Mouse (Mus musculus): Measurements from ENCODE around the gene Taok3. TPM values are rescaled to one million over a fixed set of nuclear protein-coding genes. Genes with fewer than 3 reads are reported as not detected.

Taok3 gene
- total and polyA plus RNA-seq, 3 experiments, result 8.3 to 35.0 (median 17.4) TPM

- DNase-seq (ENCODE audit: extremely low read depth), result no peak
- Histone ChIP-seq H3K79me2 (replicated peaks; ENCODE audit: control insufficient read depth, extremely low read depth, insufficient read depth, poor library complexity, severe bottlenecking) (no peaks in the 10 kb centered on the region; the same call in 1 of the 2 replicates), H3K4me1 (ENCODE audit: control insufficient read depth in 1 of 2, insufficient read depth in 2 of 2) (no peaks in the 10 kb centered on the region; a peak in 1 of 4 replicates), H3K4me2 (ENCODE audit: insufficient read depth, low read depth, poor library complexity, severe bottlenecking) (no peak overlapping the region), H3K9me3 (replicated peaks; ENCODE audit: low read length) (no peaks in the 10 kb centered on the region), H3K9ac (ENCODE audit: insufficient read depth, low read depth) (no peak overlapping the region), H3K27ac (ENCODE audit: insufficient read depth, low read depth) (no peak overlapping the region), H3K36me3 (replicated peaks in 1 of 2; ENCODE audit: control insufficient read depth in 1 of 2, insufficient read depth in 1 of 2, low read length in 1 of 2) (peaks cover 32 to 75% of the 10 kb centered on the region in 2 experiments), H3K27me3 (replicated peaks) (no peaks in the 10 kb centered on the region), H3K4me3 (replicated peaks in 1 of 3; ENCODE audit: low read depth in 2 of 3, low read length in 2 of 3, poor library complexity in 1 of 3) (no peak overlapping the region)
- dilution Hi-C loops (cut with MboI; ENCODE audit: extremely low pct_ligation_motif_present, extremely low pct_unique_long_range_greater_than_20kb, low sequenced_read_pairs) (no loop called here), in situ Hi-C loops (cut with MboI; ENCODE audit: low pct_ligation_motif_present, low pct_unique_long_range_greater_than_20kb, low sequenced_read_pairs) (loop anchor here (10.0 kb wide), 1 partner anchor 165 kb away; the partner anchor contains the start of gene Suds3)
- TF ChIP-seq TBP (conservative IDR thresholded peaks at IDR 0.05; ENCODE audit: low read depth, low read length), result no peak
- no peak for TF ChIP-seq MAZ (IDR thresholded peaks at IDR 0.05; ENCODE audit: low read depth, low read length)
- TF ChIP-seq SMC3 (IDR thresholded peaks at IDR 0.05; ENCODE audit: low read depth, low read length), result no peak
- no peak for TF ChIP-seq RCOR1 (conservative IDR thresholded peaks at IDR 0.05; ENCODE audit: low read depth, low read length)
Observed at GRCm38 (mm10) chr5:117279669-117280050, 159.7 kb downstream of the Taok3 start.

GRCm38 (mm10) chr5:117281536-117281935 lies 161.6 kb downstream of the Taok3 start:
- Histone ChIP-seq H3K9ac (ENCODE audit: insufficient read depth, low read depth) (no peak overlapping the region), H3K4me3 (replicated peaks in 1 of 3; ENCODE audit: low read depth in 2 of 3, low read length in 2 of 3, poor library complexity in 1 of 3) (no peak overlapping the region), H3K4me2 (ENCODE audit: insufficient read depth, low read depth, poor library complexity, severe bottlenecking) (no peak overlapping the region), H3K9me3 (replicated peaks; ENCODE audit: low read length) (no peaks in the 10 kb centered on the region), H3K79me2 (replicated peaks; ENCODE audit: control insufficient read depth, extremely low read depth, insufficient read depth, poor library complexity, severe bottlenecking) (peaks cover 15% of the 10 kb centered on the region), H3K36me3 (replicated peaks in 1 of 2; ENCODE audit: control insufficient read depth in 1 of 2, insufficient read depth in 1 of 2, low read length in 1 of 2) (peaks cover 39 to 76% of the 10 kb centered on the region in 2 experiments), H3K27ac (ENCODE audit: insufficient read depth, low read depth) (no peak overlapping the region), H3K4me1 (ENCODE audit: control insufficient read depth in 1 of 2, insufficient read depth in 2 of 2) (peaks cover 5 to 13% of the 10 kb centered on the region in 2 experiments), H3K27me3 (replicated peaks) (no peaks in the 10 kb centered on the region)
- TF ChIP-seq CTCF (conservative IDR thresholded peaks at IDR 0.05 in 1 of 2, IDR thresholded peaks at IDR 0.05 in 1 of 2; ENCODE audit: low read depth in 2 of 2, low read length in 2 of 2), result peak in 1 of 2 experiments; percentile 48; a peak in 2 of 4 replicates
- TF ChIP-seq UBTF (IDR thresholded peaks at IDR 0.05; ENCODE audit: low read depth, low read length), result no peak
- dilution Hi-C loops (cut with MboI; ENCODE audit: extremely low pct_ligation_motif_present, extremely low pct_unique_long_range_greater_than_20kb, low sequenced_read_pairs) (no loop called here), in situ Hi-C loops (cut with MboI; ENCODE audit: low pct_ligation_motif_present, low pct_unique_long_range_greater_than_20kb, low sequenced_read_pairs) (loop anchor here (10.0 kb wide), 1 partner anchor 167 kb away; the partner anchor contains the start of gene Suds3)
- peak; percentile 23 for DNase-seq (ENCODE audit: extremely low read depth)

- H3K4me2 ChIP-seq (ENCODE audit: insufficient read depth, low read depth, poor library complexity, severe bottlenecking), result no peak overlapping the region
- dilution Hi-C loops (cut with MboI; ENCODE audit: extremely low pct_ligation_motif_present, extremely low pct_unique_long_range_greater_than_20kb, low sequenced_read_pairs), result no loop called here
- no peak for TF ChIP-seq CHD2 (IDR thresholded peaks at IDR 0.05; ENCODE audit: low read length)
- TF ChIP-seq TBP (conservative IDR thresholded peaks at IDR 0.05; ENCODE audit: low read depth, low read length), result no peak
- peak; percentile 21 for TF ChIP-seq RAD21 (IDR thresholded peaks at IDR 0.05; ENCODE audit: low read depth, low read length)
- peak; percentile 18; the same call in 1 of the 2 replicates for TF ChIP-seq SMC3 (IDR thresholded peaks at IDR 0.05; ENCODE audit: low read depth, low read length)
- no peak for TF ChIP-seq SIN3A (IDR thresholded peaks at IDR 0.05; ENCODE audit: low read length)
- no peak for TF ChIP-seq EP300 (IDR thresholded peaks at IDR 0.05; ENCODE audit: low read length)
- TF ChIP-seq MAFK (IDR thresholded peaks at IDR 0.05; ENCODE audit: insufficient replicate concordance, low read length), result no peak
- TF ChIP-seq CTCF (conservative IDR thresholded peaks at IDR 0.05 in 1 of 2, IDR thresholded peaks at IDR 0.05 in 1 of 2; ENCODE audit: low read depth in 2 of 2, low read length in 2 of 2), result peak in 1 of 2 experiments; percentile 34; a peak in 2 of 4 replicates
- no peak for TF ChIP-seq CHD1 (IDR thresholded peaks at IDR 0.05; ENCODE audit: low read depth, low read length)
- peaks cover 39 to 72% of the 10 kb centered on the region in 2 experiments for H3K36me3 ChIP-seq (replicated peaks in 1 of 2; ENCODE audit: control insufficient read depth in 1 of 2, insufficient read depth in 1 of 2, low read length in 1 of 2)
- no peak for DNase-seq (ENCODE audit: extremely low read depth)
- in situ Hi-C loops (cut with MboI; ENCODE audit: low pct_ligation_motif_present, low pct_unique_long_range_greater_than_20kb, low sequenced_read_pairs), result loop anchor here (10.0 kb wide), 1 partner anchor 168 kb away; the partner anchor contains the start of gene Suds3
- no peak overlapping the region for H3K9ac ChIP-seq (ENCODE audit: insufficient read depth, low read depth)
- no peak overlapping the region for H3K27ac ChIP-seq (ENCODE audit: insufficient read depth, low read depth)
- H3K27me3 ChIP-seq (replicated peaks), result no peaks in the 10 kb centered on the region
- peaks cover 22% of the 10 kb centered on the region for H3K79me2 ChIP-seq (replicated peaks; ENCODE audit: control insufficient read depth, extremely low read depth, insufficient read depth, poor library complexity, severe bottlenecking)
- H3K9me3 ChIP-seq (replicated peaks; ENCODE audit: low read length), result no peaks in the 10 kb centered on the region
- peaks cover 5 to 13% of the 10 kb centered on the region in 2 experiments for H3K4me1 ChIP-seq (ENCODE audit: control insufficient read depth in 1 of 2, insufficient read depth in 2 of 2)
- no peak overlapping the region for H3K4me3 ChIP-seq (replicated peaks in 1 of 3; ENCODE audit: low read depth in 2 of 3, low read length in 2 of 3, poor library complexity in 1 of 3)
Observed at GRCm38 (mm10) chr5:117282360-117282759, 162.4 kb downstream of the Taok3 start.
